Mouse (Mus musculus) liver, postnatal 0 days (tissue): ENCODE data around the gene Tmem89. TPM values are rescaled to one million over a fixed set of nuclear protein-coding genes. Genes with fewer than 3 reads are reported as not detected.

Source experiments
- ATAC-seq: fragments of 200-750 bp; cut with Nextera tagmentation; 2 replicates; pipeline ENCODE4 v1.8.0; 2017; ENCODE audit warnings: mild to moderate bottlenecking, moderate library complexity
- DNase-seq: peaks from one replicate; pipeline ENCODE4 v3.0.0-alpha.2; 2016
- H3K27ac ChIP-seq: fragments of 300-500 bp; sonication (generic); 2 replicates; pipeline ENCODE4 v1.5.1; 2014; ENCODE audit warnings: antibody characterized with exemption, moderate library complexity, mild to moderate bottlenecking, low read depth
- H3K27me3 ChIP-seq: fragments of 300-500 bp; sonication (generic); 2 replicates; pipeline ENCODE4 v1.6.1; 2014; ENCODE audit warnings: low read length, control low read depth, mixed read lengths; ENCODE audit not compliant: insufficient read depth
- H3K36me3 ChIP-seq: fragments of 300-500 bp; sonication (generic); replicated peaks from 2 replicates; pipeline ENCODE4 v1.6.1; 2014; ENCODE audit warnings: mild to moderate bottlenecking, control low read depth, low read length, moderate library complexity, mixed read lengths; ENCODE audit not compliant: insufficient read depth
- H3K4me1 ChIP-seq: fragments of 300-500 bp; sonication (generic); 2 replicates; pipeline ENCODE4 v1.6.1; 2014; ENCODE audit warnings: antibody characterized with exemption, mild to moderate bottlenecking, control low read depth; ENCODE audit not compliant: insufficient read depth
- H3K4me2 ChIP-seq: fragments of 300-500 bp; sonication (generic); 2 replicates; pipeline ENCODE4 v1.6.1; 2014; ENCODE audit warnings: low read depth, mild to moderate bottlenecking, low read length, moderate library complexity, mixed read lengths
- H3K4me3 ChIP-seq: fragments of 300-500 bp; sonication (generic); 2 replicates; pipeline ENCODE4 v1.5.1; 2014; ENCODE audit warnings: low read depth, low read length
- H3K9ac ChIP-seq: fragments of 300-500 bp; sonication (generic); replicated peaks from 2 replicates; pipeline ENCODE4 v1.6.1; 2014; ENCODE audit warnings: mild to moderate bottlenecking, moderate library complexity
- H3K9me3 ChIP-seq: fragments of 300-500 bp; sonication (generic); 2 replicates; pipeline ENCODE4 v1.6.1; 2016; ENCODE audit warnings: mild to moderate bottlenecking, control low read depth, low read length, mixed read lengths
- CTCF ChIP-seq: sonication (generic); IDR thresholded peaks from 2 replicates; pipeline ENCODE4 v1.5.1; 2016; ENCODE audit warnings: antibody characterized with exemption, low read depth
- EP300 ChIP-seq: IDR thresholded peaks from 2 replicates; pipeline ENCODE4 v1.6.1; 2016; ENCODE audit warnings: antibody characterized with exemption, low read depth, mild to moderate bottlenecking
- WGBS: fragments of 180-500 bp; shearing (Covaris S2); extraction: QIAGEN DNeasy Blood & Tissue Kit; methylation state at CpG from one replicate; pipeline ENCODE4 v1.1.7; 2014; ENCODE audit not compliant: insufficient replicate concordance; 5-methylcytosine and 5-hydroxymethylcytosine counted together
- polyA plus RNA-seq: library from polyadenylated mRNA; unstranded; fragments of >200 nt; fragmentation: Nextera tagmentation; extraction: Ambion mirVana; gene quantifications from 2 replicates; pipeline ENCODE4 v1.2.1, GENCODE M21; 2015

Tmem89 gene
- not detected in 2 replicates for polyA plus RNA-seq

DNA sequence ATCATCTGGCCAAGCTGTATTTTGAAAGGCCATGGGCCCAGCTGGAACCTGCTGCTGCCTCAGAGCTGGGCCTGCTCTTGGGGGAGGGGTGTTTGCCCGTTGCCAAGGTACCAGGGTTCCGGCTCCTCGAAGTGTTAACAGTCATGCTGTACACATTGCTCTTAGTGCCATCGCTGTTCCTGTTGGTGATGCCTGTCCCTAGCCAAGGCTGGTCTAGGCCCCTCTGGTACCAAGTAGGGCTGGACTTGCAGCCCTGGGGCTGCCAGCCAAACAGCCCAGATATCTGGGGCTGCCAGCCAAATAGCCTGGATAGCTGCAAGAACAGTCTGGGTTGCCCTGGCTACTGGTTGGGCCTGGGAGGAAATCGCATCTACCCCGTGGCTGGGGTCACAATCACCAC lies at the start of gene Tmem89:
Gene Tmem89, plus strand, starts transcription at position 129 of the 400 bp plus-strand sequence.
- no peak within 1 kb of the TSS for H3K4me2 ChIP-seq
- ATAC-seq (no peak), DNase-seq (no peak)
- H3K27ac ChIP-seq, result no peak within 1 kb of the TSS
- H3K9ac ChIP-seq, result no peak within 1 kb of the TSS
- H3K36me3 ChIP-seq, result no peaks in the 10 kb centered on the region
- H3K9me3 ChIP-seq, result no peaks in the 10 kb centered on the region
- 82% methylated on average over 6 of the region's 6 CpGs for WGBS
- H3K4me3 ChIP-seq, result no peak within 1 kb of the TSS
- H3K27me3 ChIP-seq, result no peaks in the 10 kb centered on the region
- no peaks in the 10 kb centered on the region for H3K4me1 ChIP-seq
- no peak for TF ChIP-seq CTCF
- TF ChIP-seq EP300, result no peak

DNA sequence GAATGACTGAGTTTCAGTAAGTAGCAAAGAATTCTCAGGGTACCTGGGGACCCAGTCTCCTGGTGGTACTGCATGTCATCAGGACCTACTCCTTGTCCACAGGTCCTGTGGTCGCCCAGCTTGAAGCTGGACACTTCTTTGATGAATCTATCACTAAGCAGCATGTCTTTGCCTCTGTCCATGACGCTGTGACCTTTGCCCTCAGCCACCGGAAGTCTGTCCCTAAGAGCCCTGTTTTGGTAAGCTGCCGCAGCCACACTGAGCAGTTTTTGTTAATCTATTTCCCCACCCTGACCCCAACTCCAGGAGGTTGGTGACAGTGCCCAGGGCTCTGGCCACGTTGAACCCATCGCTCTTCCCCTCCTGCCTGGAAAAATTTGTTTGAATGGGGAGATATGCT lies 2.1 kb upstream of the Tmem89 start:
- Histone ChIP-seq H3K9ac (no peak overlapping the region), H3K27ac (no peak overlapping the region), H3K9me3 (no peaks in the 10 kb centered on the region), H3K36me3 (no peaks in the 10 kb centered on the region), H3K4me2 (no peak overlapping the region), H3K4me1 (no peaks in the 10 kb centered on the region), H3K4me3 (no peak overlapping the region), H3K27me3 (no peaks in the 10 kb centered on the region)
- 58% methylated on average over 6 of the region's 6 CpGs for WGBS
- 0 out of 2 replicates have a peak, but pooled peaks have one; percentile 21 for ATAC-seq
- no peak for DNase-seq
- TF ChIP-seq EP300, result no peak
- TF ChIP-seq CTCF, result no peak

DNA sequence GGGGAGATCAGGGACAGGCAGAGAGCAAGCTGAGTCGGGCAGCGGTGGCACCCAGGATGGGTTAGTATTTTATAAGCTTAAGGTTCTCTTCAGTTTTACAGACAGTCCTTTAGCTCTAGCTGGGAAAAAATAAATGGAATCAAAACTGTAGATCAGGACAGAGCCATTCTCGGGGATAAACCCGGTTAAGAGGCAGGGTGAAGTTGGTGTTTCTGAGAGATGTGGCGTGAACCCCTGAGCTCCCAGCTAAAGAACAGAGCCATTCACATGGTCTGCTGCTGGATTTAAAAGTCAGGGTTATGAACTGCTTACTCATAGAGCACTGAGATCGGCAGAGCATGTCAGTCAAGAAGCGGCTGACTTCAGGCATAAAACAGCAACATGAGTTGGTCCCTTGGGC lies 1.3 kb upstream of the Tmem89 start:
- WGBS, result 80% methylated on average over 7 of the region's 7 CpGs
- Histone ChIP-seq H3K36me3 (no peaks in the 10 kb centered on the region), H3K27ac (no peak overlapping the region), H3K27me3 (no peaks in the 10 kb centered on the region), H3K9ac (no peak overlapping the region), H3K9me3 (no peaks in the 10 kb centered on the region), H3K4me1 (no peaks in the 10 kb centered on the region), H3K4me2 (no peak overlapping the region), H3K4me3 (no peak overlapping the region)
- ATAC-seq, result no peak
- no peak for DNase-seq
- TF ChIP-seq EP300 (no peak), CTCF (no peak)

DNA sequence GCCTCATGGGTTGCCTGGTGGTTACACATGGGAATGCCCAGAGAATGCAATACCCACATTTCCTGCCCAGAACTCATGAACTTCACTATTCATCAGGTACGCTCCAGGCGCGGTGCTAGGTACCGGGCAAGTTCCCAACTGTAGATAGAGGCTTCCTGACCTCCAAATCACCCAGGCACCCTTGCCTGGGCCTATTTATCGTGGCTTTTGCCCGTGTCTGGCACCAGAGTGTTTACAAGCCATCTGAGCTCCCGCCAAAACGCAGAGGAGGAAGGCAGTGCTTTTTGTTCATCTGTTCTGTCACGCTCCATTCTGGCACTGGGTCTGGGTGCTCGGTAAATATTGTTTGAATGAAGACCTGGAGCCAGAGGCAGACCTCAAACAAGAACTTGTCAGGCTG lies 798 bp upstream of the Tmem89 start:
- DNase-seq, result no peak
- TF ChIP-seq CTCF (no peak), EP300 (no peak)
- Histone ChIP-seq H3K4me3 (no peak overlapping the region), H3K4me2 (no peak overlapping the region), H3K27ac (no peak overlapping the region), H3K4me1 (no peaks in the 10 kb centered on the region), H3K9me3 (no peaks in the 10 kb centered on the region), H3K36me3 (no peaks in the 10 kb centered on the region), H3K27me3 (no peaks in the 10 kb centered on the region), H3K9ac (no peak overlapping the region)
- no peak for ATAC-seq
- WGBS, result 73% methylated on average over 10 of the region's 10 CpGs

DNA sequence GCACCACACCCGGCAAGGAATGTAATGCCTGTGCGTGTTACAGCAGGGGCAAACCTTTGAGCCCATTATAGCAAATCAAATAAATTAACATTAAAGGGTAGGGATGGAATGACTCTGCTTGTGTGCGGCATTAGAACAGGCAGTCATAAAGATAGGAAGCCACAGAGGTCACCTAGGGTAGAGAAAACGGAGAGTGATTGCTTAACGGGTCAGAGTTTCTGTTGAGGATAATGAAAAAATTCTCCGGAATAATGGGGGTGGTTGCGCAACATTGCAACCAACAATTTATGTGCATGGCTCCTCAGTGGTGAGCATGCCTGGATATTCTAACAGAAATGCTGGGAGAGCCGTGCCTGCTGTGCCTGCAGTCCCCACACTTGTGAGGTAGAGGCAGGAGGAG lies 11.5 kb downstream of the Tmem89 start:
- WGBS, result 46% methylated on average over 8 of the region's 8 CpGs
- DNase-seq (no peak), ATAC-seq (no peak; the same call in 1 of the 2 replicates)
- H3K4me3 ChIP-seq, result no peak overlapping the region
- TF ChIP-seq CTCF, result no peak
- no peak for TF ChIP-seq EP300
- H3K4me2 ChIP-seq, result no peak overlapping the region
- H3K36me3 ChIP-seq, result no peaks in the 10 kb centered on the region
- H3K27ac ChIP-seq, result no peak overlapping the region
- H3K4me1 ChIP-seq, result no peaks in the 10 kb centered on the region
- no peak overlapping the region for H3K9ac ChIP-seq
- H3K9me3 ChIP-seq, result no peaks in the 10 kb centered on the region
- H3K27me3 ChIP-seq, result no peaks in the 10 kb centered on the region

DNA sequence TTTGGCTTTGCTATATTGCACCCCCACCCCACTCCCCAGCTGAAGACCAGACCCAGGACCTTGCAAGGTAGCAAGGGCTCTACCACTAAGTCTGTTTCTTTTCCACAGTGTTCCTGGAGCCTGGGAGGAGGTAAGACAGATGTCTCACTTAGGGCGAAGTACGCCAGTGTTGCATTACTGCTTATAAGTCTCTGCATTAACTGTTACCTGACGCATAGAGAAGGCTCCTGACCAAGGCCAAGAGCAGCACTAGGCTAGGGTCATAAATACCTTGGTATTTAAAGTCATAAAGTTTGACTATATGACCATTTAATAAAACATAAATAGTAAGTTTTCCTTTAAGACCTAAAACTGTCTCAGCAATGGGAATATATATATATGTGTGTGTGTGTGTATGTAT lies 14.0 kb downstream of the Tmem89 start:
- TF ChIP-seq EP300, result no peak
- no peak for TF ChIP-seq CTCF
- H3K27me3 ChIP-seq, result no peaks in the 10 kb centered on the region
- H3K36me3 ChIP-seq, result no peaks in the 10 kb centered on the region
- H3K4me1 ChIP-seq, result no peaks in the 10 kb centered on the region
- ATAC-seq (no peak), DNase-seq (no peak)
- H3K27ac ChIP-seq, result no peak overlapping the region
- H3K4me3 ChIP-seq, result no peak overlapping the region
- 88% methylated on average over 3 of the region's 3 CpGs for WGBS
- H3K4me2 ChIP-seq, result no peak overlapping the region
- H3K9me3 ChIP-seq, result no peaks in the 10 kb centered on the region
- H3K9ac ChIP-seq, result no peak overlapping the region

DNA sequence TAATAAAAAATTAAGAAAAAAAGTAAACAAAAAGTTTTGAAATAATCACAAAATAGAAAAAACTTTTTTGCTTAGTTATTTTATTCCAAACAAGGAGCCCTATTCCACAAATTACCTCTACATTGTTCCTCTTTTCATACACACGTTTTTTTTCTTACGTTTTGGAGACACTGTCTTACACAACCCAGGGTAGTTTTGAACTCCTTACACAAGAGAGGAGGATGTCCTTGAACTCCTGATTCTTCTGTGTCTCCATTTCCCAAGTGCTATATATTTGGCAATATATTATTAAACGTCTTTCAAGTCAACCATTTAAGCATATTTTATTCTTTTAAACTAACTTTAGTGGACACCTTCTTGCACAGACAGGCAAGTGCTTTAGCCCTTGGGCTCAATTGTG lies 21.6 kb downstream of the Tmem89 start:
- Histone ChIP-seq H3K9ac (no peak overlapping the region), H3K9me3 (no peaks in the 10 kb centered on the region), H3K4me1 (no peaks in the 10 kb centered on the region), H3K4me3 (no peak overlapping the region), H3K27me3 (no peaks in the 10 kb centered on the region), H3K4me2 (peak overlapping the region; percentile 5; the same call in 1 of the 2 replicates), H3K36me3 (peaks cover 25% of the 10 kb centered on the region), H3K27ac (no peak overlapping the region)
- WGBS, result 11% methylated on average over 3 of the region's 3 CpGs
- ATAC-seq (no peak), DNase-seq (no peak)
- TF ChIP-seq CTCF, result no peak
- no peak for TF ChIP-seq EP300
